ENCODE assay signal across 16 mouse cellular contexts in genomic region chr2:29852957-29853485, GRCm38 (mm10). TPM values are rescaled to one million over a fixed set of nuclear protein-coding genes. Genes with fewer than 3 reads are reported as not detected.
DNase-seq lines count a peak whose midpoint lies in the region; ATAC-seq and TF ChIP-seq lines count a peak whose summit lies in the region.
"Had no signal": no experiment of that assay in that cellular context is flagged by ENCODE, and none has a peak within 500 bp of the region (broad histone marks: within the 10 kb centered on the region; RNA-seq: fewer than 3 reads in every experiment).

No protein-coding gene starts in this region.

- H3K9ac ChIP-seq in forebrain, embryonic 12.5 days, result peak overlapping the region; percentile 30; the same call in 1 of the 2 replicates
- H3K9ac ChIP-seq in forebrain, embryonic 14.5 days (ENCODE audit: low read length), result no peak overlapping the region
- no peak overlapping the region for H3K9ac ChIP-seq in midbrain, embryonic 12.5 days (replicated peaks)
- H3K9ac ChIP-seq in midbrain, postnatal 0 days (replicated peaks; ENCODE audit: low read length, poor library complexity, severe bottlenecking), result no peak overlapping the region
- H3K9ac ChIP-seq in intestine, embryonic 15.5 days, result no peak overlapping the region
- H3K9ac ChIP-seq: liver, embryonic 13.5 days; lung, embryonic 15.5 days had no signal

- H3K4me1 ChIP-seq in forebrain, embryonic 12.5 days, result peaks cover 49% of the 10 kb centered on the region
- H3K4me1 ChIP-seq in forebrain, embryonic 14.5 days (ENCODE audit: control insufficient read depth, insufficient read depth, low read length), result 0 out of 2 replicates have a peak, but pooled peaks cover 4% of the 10 kb centered on the region
- H3K4me1 ChIP-seq in midbrain, embryonic 12.5 days, result peaks cover 50% of the 10 kb centered on the region
- no peaks in the 10 kb centered on the region for H3K4me1 ChIP-seq in midbrain, postnatal 0 days (ENCODE audit: insufficient read depth, low read length)
- H3K4me1 ChIP-seq in intestine, embryonic 15.5 days (replicated peaks), result no peaks in the 10 kb centered on the region
- H3K4me1 ChIP-seq: lung, embryonic 15.5 days had no signal

- ATAC-seq in forebrain, embryonic 12.5 days (ENCODE audit: low FRiP score), result no peak
- no peak for ATAC-seq in forebrain, embryonic 14.5 days
- ATAC-seq in midbrain, embryonic 12.5 days (ENCODE audit: low FRiP score, low read depth), result peak; percentile 20
- no peak for ATAC-seq in midbrain, postnatal 0 days (ENCODE audit: low FRiP score)
- no peak for ATAC-seq in intestine, embryonic 15.5 days

- intact Hi-C loops in heart, postnatal 36 days (cut with DNase I), result no loop called here

- no peaks in the 10 kb centered on the region for H3K36me3 ChIP-seq in forebrain, embryonic 12.5 days (replicated peaks)
- H3K36me3 ChIP-seq in forebrain, embryonic 14.5 days (ENCODE audit: control insufficient read depth, insufficient read depth, low read length), result no peaks in the 10 kb centered on the region
- no peaks in the 10 kb centered on the region for H3K36me3 ChIP-seq in midbrain, embryonic 12.5 days
- no peaks in the 10 kb centered on the region for H3K36me3 ChIP-seq in midbrain, postnatal 0 days (ENCODE audit: insufficient read depth, low read length)
- H3K36me3 ChIP-seq in intestine, embryonic 15.5 days, result no peaks in the 10 kb centered on the region
- H3K36me3 ChIP-seq: liver, embryonic 13.5 days; lung, embryonic 15.5 days had no signal

- H3K27me3 ChIP-seq in forebrain, embryonic 12.5 days, result peaks cover 92% of the 10 kb centered on the region
- peaks cover 6% of the 10 kb centered on the region for H3K27me3 ChIP-seq in forebrain, embryonic 14.5 days (replicated peaks; ENCODE audit: control insufficient read depth, insufficient read depth, low read length)
- no peaks in the 10 kb centered on the region for H3K27me3 ChIP-seq in midbrain, embryonic 12.5 days
- H3K27me3 ChIP-seq in midbrain, postnatal 0 days (ENCODE audit: insufficient read depth, low read length), result no peaks in the 10 kb centered on the region
- peaks cover 6% of the 10 kb centered on the region; the same call in 1 of the 2 replicates for H3K27me3 ChIP-seq in intestine, embryonic 15.5 days (replicated peaks)

- DNase-seq in forebrain, embryonic 14.5 days (ENCODE audit: low spot score), result no peak
- no peak for DNase-seq in midbrain, postnatal 0 days (ENCODE audit: low spot score)
- peak; percentile 48 for DNase-seq in neural tube, embryonic 10.5 days (ENCODE audit: extremely low spot score, low spot score)
- DNase-seq in heart, postnatal 36 days, result no peak
- no peak for DNase-seq in lung, postnatal 14 days
- DNase-seq: adrenal gland, adult 2 months; cerebellum, adult 9-11 months; gastrocnemius, postnatal 14 days; left cerebral cortex, postnatal 4 days; liver, embryonic 13.5 days; right cerebral cortex, postnatal 14 days had no signal

- WGBS in forebrain, embryonic 12.5 days, result 35% methylated on average over 4 of the region's 4 CpGs
- WGBS in forebrain, embryonic 14.5 days, result 29% methylated on average over 4 of the region's 4 CpGs
- 8% methylated on average over 4 of the region's 4 CpGs for WGBS in midbrain, embryonic 12.5 days
- 9% methylated on average over 4 of the region's 4 CpGs for WGBS in midbrain, postnatal 0 days
- WGBS in intestine, embryonic 15.5 days, result 59% methylated on average over 4 of the region's 4 CpGs

- H3K9me3 ChIP-seq in forebrain, embryonic 12.5 days, result no peaks in the 10 kb centered on the region
- H3K9me3 ChIP-seq in forebrain, embryonic 14.5 days (replicated peaks; ENCODE audit: control insufficient read depth, low read length), result no peaks in the 10 kb centered on the region
- no peaks in the 10 kb centered on the region for H3K9me3 ChIP-seq in midbrain, embryonic 12.5 days
- no peaks in the 10 kb centered on the region for H3K9me3 ChIP-seq in midbrain, postnatal 0 days (ENCODE audit: low read length)
- no peaks in the 10 kb centered on the region for H3K9me3 ChIP-seq in intestine, embryonic 15.5 days
- H3K9me3 ChIP-seq: liver, embryonic 13.5 days; lung, embryonic 15.5 days had no signal

- H3K27ac ChIP-seq in forebrain, embryonic 12.5 days, result no peak overlapping the region
- H3K27ac ChIP-seq in forebrain, embryonic 14.5 days (ENCODE audit: low read depth, low read length), result no peak overlapping the region
- peak overlapping the region; percentile 82 for H3K27ac ChIP-seq in midbrain, embryonic 12.5 days (replicated peaks)
- H3K27ac ChIP-seq in midbrain, postnatal 0 days (ENCODE audit: low read depth, low read length), result no peak overlapping the region
- H3K27ac ChIP-seq in intestine, embryonic 15.5 days, result no peak overlapping the region
- H3K27ac ChIP-seq: liver, embryonic 13.5 days; lung, embryonic 15.5 days; stomach, postnatal 0 days had no signal

- H3K4me2 ChIP-seq in forebrain, embryonic 12.5 days, result no peak overlapping the region
- H3K4me2 ChIP-seq in forebrain, embryonic 14.5 days (ENCODE audit: low read length), result no peak overlapping the region
- H3K4me2 ChIP-seq in midbrain, embryonic 12.5 days (replicated peaks), result 0 out of 2 replicates have a peak overlapping the region, but pooled peaks have one; percentile 11
- no peak overlapping the region for H3K4me2 ChIP-seq in midbrain, postnatal 0 days (ENCODE audit: low read depth, low read length, poor library complexity, severe bottlenecking)
- no peak overlapping the region for H3K4me2 ChIP-seq in intestine, embryonic 15.5 days (replicated peaks)
- H3K4me2 ChIP-seq: liver, embryonic 13.5 days; lung, embryonic 15.5 days had no signal

- H3K4me3 ChIP-seq in forebrain, embryonic 12.5 days (replicated peaks), result no peak overlapping the region
- H3K4me3 ChIP-seq in forebrain, embryonic 14.5 days (ENCODE audit: low read depth, low read length), result no peak overlapping the region
- no peak overlapping the region for H3K4me3 ChIP-seq in midbrain, embryonic 12.5 days
- H3K4me3 ChIP-seq in midbrain, postnatal 0 days (ENCODE audit: low read depth, low read length), result no peak overlapping the region
- H3K4me3 ChIP-seq in intestine, embryonic 15.5 days (replicated peaks), result no peak overlapping the region
- H3K4me3 ChIP-seq: liver, embryonic 13.5 days; lung, embryonic 15.5 days had no signal

- TF ChIP-seq CTCF in midbrain, postnatal 0 days (IDR thresholded peaks at IDR 0.05), result no peak

RNA-seq across cellular contexts. Expression of gene Cercam, which starts 15.9 kb away (rescaled TPM):
- 9.4 and 10.1 TPM in 2 replicates for polyA plus RNA-seq in forebrain, embryonic 12.5 days (2016; fragmentation: Nextera tagmentation; extraction: Ambion mirVana)
- polyA plus RNA-seq in forebrain, embryonic 14.5 days (2014; fragmentation: Nextera tagmentation; extraction: Ambion mirVana), result 3.1 and 3.9 TPM in 2 replicates
- 22.3 and 22.6 TPM in 2 replicates for polyA plus RNA-seq in midbrain, embryonic 12.5 days (2016; fragmentation: Nextera tagmentation; extraction: Ambion mirVana)
- 21.4 and 28.0 TPM in 2 replicates for total RNA-seq in midbrain, postnatal 0 days (2014; rRNA removed)
- 22.8 and 26.0 TPM in 2 replicates for polyA plus RNA-seq in midbrain, postnatal 0 days (2015; fragmentation: Nextera tagmentation; extraction: Ambion mirVana)
- 1 to 10 TPM; 4.4 to 4.9 TPM for total RNA-seq in heart, postnatal 36 days (2021)
- 23.7 and 24.2 TPM in 2 replicates for polyA plus RNA-seq in intestine, embryonic 15.5 days (2015; fragmentation: Nextera tagmentation; extraction: Ambion mirVana)

RNA-seq across cellular contexts. Expression of gene Urm1, which starts 33.1 kb away (rescaled TPM):
- polyA plus RNA-seq in forebrain, embryonic 12.5 days (2016; fragmentation: Nextera tagmentation; extraction: Ambion mirVana), result 13.6 and 14.9 TPM in 2 replicates
- 20.7 and 21.0 TPM in 2 replicates for polyA plus RNA-seq in forebrain, embryonic 14.5 days (2014; fragmentation: Nextera tagmentation; extraction: Ambion mirVana)
- polyA plus RNA-seq in midbrain, embryonic 12.5 days (2016; fragmentation: Nextera tagmentation; extraction: Ambion mirVana), result 15.3 and 19.0 TPM in 2 replicates
- 66.9 and 73.5 TPM in 2 replicates for total RNA-seq in midbrain, postnatal 0 days (2014; rRNA removed)
- 30.7 and 32.6 TPM in 2 replicates for polyA plus RNA-seq in midbrain, postnatal 0 days (2015; fragmentation: Nextera tagmentation; extraction: Ambion mirVana)
- total RNA-seq in heart, postnatal 36 days (2021), result 10 to 100 TPM; 30.4 to 34.2 TPM
- polyA plus RNA-seq in intestine, embryonic 15.5 days (2015; fragmentation: Nextera tagmentation; extraction: Ambion mirVana), result 23.8 and 26.4 TPM in 2 replicates

RNA-seq across cellular contexts. Expression of gene Odf2, which starts 36.0 kb away (rescaled TPM):
- polyA plus RNA-seq in forebrain, embryonic 12.5 days (2016; fragmentation: Nextera tagmentation; extraction: Ambion mirVana), result 118 and 133 TPM in 2 replicates
- 36.4 and 43.6 TPM in 2 replicates for polyA plus RNA-seq in forebrain, embryonic 14.5 days (2014; fragmentation: Nextera tagmentation; extraction: Ambion mirVana)
- polyA plus RNA-seq in midbrain, embryonic 12.5 days (2016; fragmentation: Nextera tagmentation; extraction: Ambion mirVana), result 108 and 110 TPM in 2 replicates
- 77.0 and 102 TPM in 2 replicates for total RNA-seq in midbrain, postnatal 0 days (2014; rRNA removed)
- polyA plus RNA-seq in midbrain, postnatal 0 days (2015; fragmentation: Nextera tagmentation; extraction: Ambion mirVana), result 72.0 and 90.9 TPM in 2 replicates
- total RNA-seq in heart, postnatal 36 days (2021), result 10 to 100 TPM; 24.0 to 29.7 TPM
- 43.0 and 44.9 TPM in 2 replicates for polyA plus RNA-seq in intestine, embryonic 15.5 days (2015; fragmentation: Nextera tagmentation; extraction: Ambion mirVana)

RNA-seq across cellular contexts. Expression of gene Slc27a4, which starts 50.6 kb away (rescaled TPM):
- 16.5 and 19.4 TPM in 2 replicates for polyA plus RNA-seq in forebrain, embryonic 12.5 days (2016; fragmentation: Nextera tagmentation; extraction: Ambion mirVana)
- 22.6 and 26.1 TPM in 2 replicates for polyA plus RNA-seq in forebrain, embryonic 14.5 days (2014; fragmentation: Nextera tagmentation; extraction: Ambion mirVana)
- 26.2 and 27.8 TPM in 2 replicates for polyA plus RNA-seq in midbrain, embryonic 12.5 days (2016; fragmentation: Nextera tagmentation; extraction: Ambion mirVana)
- total RNA-seq in midbrain, postnatal 0 days (2014; rRNA removed), result 111 and 128 TPM in 2 replicates
- 48.5 and 50.2 TPM in 2 replicates for polyA plus RNA-seq in midbrain, postnatal 0 days (2015; fragmentation: Nextera tagmentation; extraction: Ambion mirVana)
- 10 to 100 TPM; 16.2 to 19.3 TPM for total RNA-seq in heart, postnatal 36 days (2021)
- 31.8 and 35.2 TPM in 2 replicates for polyA plus RNA-seq in intestine, embryonic 15.5 days (2015; fragmentation: Nextera tagmentation; extraction: Ambion mirVana)
